Mouse (Mus musculus) spleen, adult 2 months (tissue): ENCODE measurements at regions not wholly inside any gene's neighbourhood (a gene's known extent, or its start where the extent isn't known, plus 50 kb on each side); places are given as distances from the start of the nearest gene placed in this dataset.

Experiments used
- CTCF ChIP-seq: fragments of 200-500 bp; IDR thresholded peaks from 2 replicates; pipeline ENCODE4 v1.5.1; 2011; ENCODE audit warnings: mild to moderate bottlenecking, inconsistent platforms; ENCODE audit not compliant: insufficient read depth, insufficient read length, insufficient replicate concordance; ENCODE audit errors: extremely low read depth
- POLR2A ChIP-seq: fragments of 200-500 bp; IDR thresholded peaks from 2 replicates; pipeline ENCODE4 v1.6.1; 2011; ENCODE audit warnings: low read depth, low read length, inconsistent platforms

- TF ChIP-seq CTCF (no peak), POLR2A (no peak)
Measured at GRCm38 (mm10) chr4:95489059-95489458, 68.2 kb upstream of the Fggy start.
